Mouse (Mus musculus): ENCODE data around the gene Rapgef2.

GRCm38 (mm10) chr3:79203178-79203577 is 83.1 kb downstream of the Rapgef2 start:
- no peak for TF ChIP-seq CTCF (IDR thresholded peaks at IDR 0.05; ENCODE audit: low read depth)
- TF ChIP-seq EP300 (IDR thresholded peaks at IDR 0.05; ENCODE audit: low read depth) = no peak

Data from liver, embryonic 14.5 days (tissue).